Mouse (Mus musculus) lung, postnatal 0 days (tissue): Measurements from ENCODE around the gene Lyg2.

Experiments
- CTCF ChIP-seq: IDR thresholded peaks from 2 replicates; pipeline ENCODE4 v1.5.1; 2016; ENCODE audit warnings: antibody characterized with exemption, mild to moderate bottlenecking
- EP300 ChIP-seq: IDR thresholded peaks from 2 replicates; pipeline ENCODE4 v1.6.1; 2016; ENCODE audit warnings: antibody characterized with exemption, mild to moderate bottlenecking, control low read depth

GRCm38 (mm10) chr1:37867056-37867455 is 49.2 kb downstream of the Lyg2 start:
- no peak for TF ChIP-seq EP300
- TF ChIP-seq CTCF, result peak; percentile 76
